Comparison of ENCODE assay signal across 12 mouse cellular contexts in the genomic region with DNA sequence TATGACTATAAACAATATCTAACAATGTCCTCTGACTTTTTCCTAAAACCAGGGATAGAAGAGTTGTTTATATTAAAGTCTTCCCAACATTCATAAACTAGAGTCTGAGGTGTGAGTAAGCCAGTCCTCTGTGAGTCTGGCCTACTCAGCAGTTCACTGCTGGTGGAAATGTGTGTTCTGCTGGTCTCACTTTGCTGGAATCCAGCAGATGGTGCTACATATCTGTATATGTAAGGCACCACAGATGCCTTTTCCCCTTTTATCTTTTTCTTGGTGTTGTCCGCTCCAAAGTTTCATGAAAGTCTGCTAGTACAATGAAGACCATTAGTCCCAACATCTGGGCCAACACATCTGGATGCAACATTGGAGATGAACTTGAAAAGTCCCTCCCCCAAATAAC. TPM values are rescaled to one million over a fixed set of nuclear protein-coding genes. Genes with fewer than 3 reads are reported as not detected.
DNase-seq lines count a peak whose midpoint lies in the region; TF ChIP-seq lines count a peak whose summit lies in the region.
"Had no signal": no experiment of that assay in that cellular context is flagged by ENCODE, and none has a peak within 500 bp of the region (broad histone marks: within the 10 kb centered on the region; RNA-seq: fewer than 3 reads in every experiment).

No protein-coding gene starts in this region.

- H3K36me3 ChIP-seq in heart, adult 2 months (ENCODE audit: control insufficient read depth, insufficient read depth, low read length) = no peaks in the 10 kb centered on the region
- H3K36me3 ChIP-seq: embryonic facial prominence, embryonic 15.5 days; neural tube, embryonic 12.5 days; stomach, embryonic 15.5 days had no signal

- 56% methylated on average over 1 of the region's 1 CpGs for WGBS in heart, adult 2 months

- H3K27ac ChIP-seq in heart, adult 2 months = no peak overlapping the region
- H3K27ac ChIP-seq: embryonic facial prominence, embryonic 15.5 days; neural tube, embryonic 12.5 days; stomach, embryonic 15.5 days had no signal

- TF ChIP-seq EP300 in heart, adult 2 months (IDR thresholded peaks at IDR 0.05; ENCODE audit: insufficient read depth, low read depth, low read length) = no peak

- H3K4me1 ChIP-seq in heart, adult 2 months (ENCODE audit: control insufficient read depth, insufficient read depth, low read length) = no peaks in the 10 kb centered on the region
- H3K4me1 ChIP-seq: embryonic facial prominence, embryonic 15.5 days; neural tube, embryonic 12.5 days; stomach, embryonic 15.5 days had no signal

- intact Hi-C loops in heart, adult 2 months (cut with DNase I) = no loop called here
- intact Hi-C loops in heart, postnatal 25 days (cut with DNase I) = no loop called here
- intact Hi-C loops in left cerebral cortex, postnatal 14 days (cut with DNase I) = loop anchor here (2.0 to 10.0 kb wide), 2 partner anchors 66 to 1632 kb away; no protein-coding TSS in a partner anchor
- intact Hi-C loops in left cerebral cortex, postnatal 4 days (cut with DNase I) = no loop called here

- no peaks in the 10 kb centered on the region for H3K79me2 ChIP-seq in heart, adult 2 months (replicated peaks; ENCODE audit: control insufficient read depth, insufficient read depth, low read length)

- no peak overlapping the region for H3K4me3 ChIP-seq in heart, adult 2 months
- H3K4me3 ChIP-seq: embryonic facial prominence, embryonic 15.5 days; neural tube, embryonic 12.5 days; stomach, embryonic 15.5 days had no signal

- no peaks in the 10 kb centered on the region for H3K27me3 ChIP-seq in heart, adult 2 months (ENCODE audit: control insufficient read depth, insufficient read depth, low read length)
- H3K27me3 ChIP-seq: embryonic facial prominence, embryonic 15.5 days; neural tube, embryonic 12.5 days; stomach, embryonic 15.5 days had no signal

- TF ChIP-seq POLR2A in heart, adult 2 months (IDR thresholded peaks at IDR 0.05; ENCODE audit: insufficient read depth, low read depth, low read length) = no peak

- no peak for DNase-seq in heart, adult 2 months
- no peak for DNase-seq in heart, postnatal 25 days (ENCODE audit: low spot score)
- DNase-seq in left cerebral cortex, postnatal 14 days (ENCODE audit: low spot score in 2 of 2) = peak; percentile 31 to 52
- no peak for DNase-seq in left cerebral cortex, postnatal 4 days
- peak; percentile 37 for DNase-seq in 3T3-L1 (ENCODE audit: low read depth, low spot score)
- DNase-seq in Muller cell, postnatal 12 days (ENCODE audit: inconsistent ontology term) = peak; percentile 10
- DNase-seq in thymus, postnatal 25 days = no peak
- DNase-seq: cerebellum, adult 9-10 months; lung, adult 2 months had no signal

- H3K9ac ChIP-seq in heart, adult 2 months (ENCODE audit: low read depth, low read length) = no peak overlapping the region
- H3K9ac ChIP-seq: embryonic facial prominence, embryonic 15.5 days; neural tube, embryonic 12.5 days; stomach, embryonic 15.5 days had no signal

- TF ChIP-seq CTCF in heart, adult 2 months (IDR thresholded peaks at IDR 0.05) = peak; percentile 15; the same call in 1 of the 2 replicates

RNA-seq across cellular contexts. Expression of gene Ccdc39, which starts 9.0 kb away (rescaled TPM):
- total RNA-seq in heart, adult 2 months (2021) = under 1 TPM; 0.09 to 0.13 TPM
- 0.47 and 2.5 TPM in 2 replicates for polyA plus RNA-seq in heart, adult 2 months (2012; rRNA removed)
- under 1 TPM; 0.17 to 0.26 TPM for total RNA-seq in heart, postnatal 25 days (2021)
- total RNA-seq in left cerebral cortex, postnatal 14 days (2021) = 10 to 100 TPM; 31.0 to 33.6 TPM
- 10 to 100 TPM; 36.2 to 42.2 TPM for total RNA-seq in left cerebral cortex, postnatal 4 days (2021)

RNA-seq across cellular contexts. Expression of gene Ttc14, which starts 53.4 kb away (rescaled TPM):
- 10 to 100 TPM; 14.1 to 18.9 TPM for total RNA-seq in heart, adult 2 months (2021)
- polyA plus RNA-seq in heart, adult 2 months (2012; rRNA removed) = 7.4 and 15.2 TPM in 2 replicates
- 10 to 100 TPM; 18.6 to 21.3 TPM for total RNA-seq in heart, postnatal 25 days (2021)
- total RNA-seq in left cerebral cortex, postnatal 14 days (2021) = 10 to 100 TPM; 71.9 to 78.0 TPM
- 10 to 100 TPM; 68.1 to 68.9 TPM for total RNA-seq in left cerebral cortex, postnatal 4 days (2021)

Comparison
In these comparisons a context has a peak if more than half of its experiments do, and no peak if none do; other contexts are left out.
1. DNase-seq: peak in left cerebral cortex, postnatal 14 days (2 of 2), 3T3-L1 (single experiment) and Muller cell, postnatal 12 days (single experiment); none in heart, adult 2 months (0 of 2), heart, postnatal 25 days (single experiment), left cerebral cortex, postnatal 4 days (single experiment) and thymus, postnatal 25 days (single experiment).
2. RNA of gene Ccdc39, which starts 9.0 kb away (total RNA-seq): 36.2 to 42.2 TPM in left cerebral cortex, postnatal 4 days and 31.0 to 33.6 TPM in left cerebral cortex, postnatal 14 days; 0.17 to 0.26 TPM in heart, postnatal 25 days and 0.09 to 0.13 TPM in heart, adult 2 months; every median in the first group is over 10 times any median in the second.